Mouse (Mus musculus): ENCODE measurements around the gene Actrt2.

GRCm38 (mm10) chr4:154667767-154668166 lies at the start of gene Actrt2:
- TF ChIP-seq CTCF (IDR thresholded peaks at IDR 0.05; ENCODE audit: control insufficient read depth, insufficient read depth, low read length) (no peak), POLR2A (IDR thresholded peaks at IDR 0.05; ENCODE audit: borderline replicate concordance, control insufficient read depth, low read depth, low read length) (no peak)
